Mouse (Mus musculus) ovary, adult 10 weeks (tissue): ENCODE measurements around the gene Hist1h1c. TPM values are rescaled to one million over a fixed set of nuclear protein-coding genes. Genes with fewer than 3 reads are reported as not detected.

Source experiments
- polyA plus RNA-seq: library from polyadenylated mRNA; stranded (reverse); fragments of 350-450 nt; fragmentation: Illumina TruSeq; extraction: RNeasy Lipid Tissue Mini Kit (QIAGEN cat#74804); gene quantifications from one replicate; pipeline ENCODE4 v1.2.3, GENCODE M21; 2014

Gene Hist1h1c
- polyA plus RNA-seq, result 9.9 TPM

DNA sequence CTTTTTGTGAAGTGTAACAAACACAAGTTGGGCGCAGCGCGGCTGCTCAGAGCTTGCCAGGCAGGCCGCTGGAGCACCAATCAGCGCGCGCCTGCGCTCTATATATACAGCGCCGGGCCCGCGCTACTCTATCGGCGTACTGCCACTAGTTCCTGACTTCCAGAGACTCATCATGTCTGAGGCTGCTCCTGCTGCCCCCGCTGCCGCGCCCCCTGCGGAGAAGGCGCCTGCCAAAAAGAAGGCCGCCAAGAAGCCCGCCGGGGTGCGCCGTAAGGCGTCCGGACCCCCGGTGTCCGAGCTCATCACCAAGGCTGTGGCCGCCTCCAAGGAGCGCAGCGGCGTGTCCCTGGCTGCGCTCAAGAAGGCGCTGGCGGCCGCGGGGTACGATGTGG lies at the start of gene Hist1h1c:
Gene Hist1h1c (plus strand): TSS at position 132 of the 392 bp plus-strand sequence.

DNA sequence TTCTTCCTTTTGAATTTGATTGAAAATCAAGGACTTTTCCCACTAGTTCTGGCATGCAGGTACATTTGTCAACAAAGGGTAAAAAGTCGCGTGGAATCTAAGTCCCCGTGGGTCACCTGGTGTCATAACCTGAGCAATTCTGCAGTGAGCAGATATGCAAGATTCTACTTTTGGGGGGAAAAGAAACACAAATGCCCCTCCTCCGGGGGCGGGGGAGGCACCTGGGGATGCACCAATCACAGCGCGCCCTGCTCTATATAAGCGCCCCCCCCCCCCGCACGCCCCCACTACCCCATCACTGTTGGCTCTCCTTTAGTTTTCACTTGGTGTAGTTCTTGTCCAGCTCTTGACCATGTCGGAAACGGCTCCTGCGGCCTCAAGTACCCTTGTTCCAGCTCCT lies 43.1 kb upstream of the Hist1h1c start, which contains the start of gene Hist1h1t:
Gene Hist1h1t (plus strand): TSS at position 301 of the 400 bp plus-strand sequence.

GRCm38 (mm10) chr13:23698300-23698693 lies 40.3 kb upstream of the Hist1h1c start, which contains the start of gene Hist1h4c:
Gene Hist1h4c, minus strand, starts transcription at chr13:23698454.

GRCm38 (mm10) chr13:23710374-23711089 lies 28.1 kb upstream of the Hist1h1c start, which contains the start of gene Hfe:
Gene Hfe, minus strand, starts transcription at chr13:23710854.

DNA sequence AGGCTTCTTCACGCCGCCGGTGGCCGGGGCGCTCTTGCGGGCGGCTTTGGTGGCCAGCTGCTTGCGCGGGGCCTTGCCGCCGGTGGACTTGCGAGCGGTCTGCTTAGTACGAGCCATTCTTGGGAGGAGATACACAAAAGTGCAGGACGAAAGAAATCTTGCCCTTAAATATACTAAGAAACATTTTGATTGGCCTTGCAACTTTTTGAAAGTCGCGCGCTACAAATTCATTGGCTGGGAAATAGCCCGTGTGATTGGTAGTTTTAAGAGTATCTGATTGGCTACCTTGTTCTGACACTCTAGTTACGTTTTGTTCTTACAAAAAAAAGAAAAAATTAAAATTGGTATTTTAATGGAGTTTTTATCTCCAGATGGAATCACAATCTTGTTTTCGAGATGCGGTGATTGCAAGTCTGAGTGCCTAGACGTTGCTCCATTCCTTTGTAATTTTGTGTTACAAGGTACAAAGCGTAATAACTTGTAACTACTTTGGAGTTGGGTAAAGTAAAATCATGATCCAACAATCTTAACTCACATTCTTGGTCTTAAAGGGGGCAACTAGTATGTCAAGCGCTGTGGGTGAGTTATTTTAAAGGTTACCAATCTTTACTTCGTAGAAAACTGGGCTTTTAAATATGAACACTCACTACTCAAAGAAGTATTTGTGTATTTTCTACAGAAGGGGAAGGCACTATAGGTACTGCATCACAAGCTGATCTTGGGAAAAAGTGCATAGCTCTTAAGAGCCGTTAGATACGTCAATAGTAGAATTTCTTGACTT lies 7.0 kb downstream of the Hist1h1c start, which contains the start of gene Hist1h3c:
Gene Hist1h3c (minus strand): TSS at position 222 of the 781 bp plus-strand sequence.

GRCm38 (mm10) chr13:23746201-23747080 lies 7.8 kb downstream of the Hist1h1c start, which contains the start of gene Hist1h2bb:
Gene Hist1h2bb, plus strand, starts transcription at chr13:23746734.

GRCm38 (mm10) chr13:23750839-23751477 lies 12.3 kb downstream of the Hist1h1c start, which contains the start of gene Hist1h2ab:
Gene Hist1h2ab, plus strand, starts transcription at chr13:23751126.

DNA sequence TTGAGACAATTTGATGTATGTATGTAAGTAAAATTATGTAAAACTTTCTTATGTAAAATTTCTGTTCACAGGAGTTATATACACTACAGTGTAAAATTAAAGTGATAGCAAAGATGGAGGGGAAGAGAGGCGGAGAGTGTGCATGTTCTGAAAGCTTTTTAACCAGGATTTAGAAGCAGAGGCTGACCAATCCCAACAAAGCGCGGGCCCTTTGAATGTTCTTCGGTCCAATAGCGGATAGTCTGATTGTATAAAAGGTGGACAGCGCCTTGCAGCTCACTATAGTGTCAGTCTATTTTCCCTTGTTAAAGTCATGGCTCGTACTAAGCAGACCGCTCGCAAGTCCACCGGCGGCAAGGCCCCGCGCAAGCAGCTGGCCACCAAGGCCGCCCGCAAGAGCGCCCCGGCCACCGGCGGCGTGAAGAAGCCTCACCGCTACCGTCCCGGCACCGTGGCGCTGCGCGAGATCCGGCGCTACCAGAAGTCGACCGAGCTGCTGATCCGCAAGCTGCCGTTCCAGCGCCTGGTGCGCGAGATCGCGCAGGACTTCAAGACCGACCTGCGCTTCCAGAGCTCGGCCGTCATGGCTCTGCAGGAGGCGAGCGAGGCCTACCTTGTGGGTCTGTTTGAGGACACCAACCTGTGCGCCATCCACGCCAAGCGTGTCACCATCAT lies 13.6 kb downstream of the Hist1h1c start, which contains the start of gene Hist1h3b:
Gene Hist1h3b (plus strand): TSS at position 201 of the 675 bp plus-strand sequence.

DNA sequence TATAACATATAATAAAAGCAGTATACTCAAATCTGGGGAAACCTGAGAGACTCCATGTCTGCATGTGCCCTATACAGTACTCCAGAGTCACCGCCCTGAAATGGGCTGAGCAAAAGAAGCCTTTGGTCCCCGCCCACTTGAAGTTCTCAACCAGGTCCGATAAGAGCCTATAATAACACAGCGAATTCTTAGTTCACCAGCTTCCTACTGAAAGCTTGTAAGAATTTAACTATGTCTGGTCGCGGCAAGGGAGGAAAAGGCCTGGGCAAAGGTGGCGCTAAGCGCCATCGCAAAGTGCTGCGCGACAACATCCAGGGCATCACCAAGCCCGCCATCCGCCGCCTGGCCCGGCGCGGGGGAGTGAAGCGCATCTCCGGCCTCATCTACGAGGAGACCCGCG lies 18.2 kb downstream of the Hist1h1c start, which contains the start of gene Hist1h4b:
Gene Hist1h4b (plus strand): TSS at position 224 of the 400 bp plus-strand sequence.

DNA sequence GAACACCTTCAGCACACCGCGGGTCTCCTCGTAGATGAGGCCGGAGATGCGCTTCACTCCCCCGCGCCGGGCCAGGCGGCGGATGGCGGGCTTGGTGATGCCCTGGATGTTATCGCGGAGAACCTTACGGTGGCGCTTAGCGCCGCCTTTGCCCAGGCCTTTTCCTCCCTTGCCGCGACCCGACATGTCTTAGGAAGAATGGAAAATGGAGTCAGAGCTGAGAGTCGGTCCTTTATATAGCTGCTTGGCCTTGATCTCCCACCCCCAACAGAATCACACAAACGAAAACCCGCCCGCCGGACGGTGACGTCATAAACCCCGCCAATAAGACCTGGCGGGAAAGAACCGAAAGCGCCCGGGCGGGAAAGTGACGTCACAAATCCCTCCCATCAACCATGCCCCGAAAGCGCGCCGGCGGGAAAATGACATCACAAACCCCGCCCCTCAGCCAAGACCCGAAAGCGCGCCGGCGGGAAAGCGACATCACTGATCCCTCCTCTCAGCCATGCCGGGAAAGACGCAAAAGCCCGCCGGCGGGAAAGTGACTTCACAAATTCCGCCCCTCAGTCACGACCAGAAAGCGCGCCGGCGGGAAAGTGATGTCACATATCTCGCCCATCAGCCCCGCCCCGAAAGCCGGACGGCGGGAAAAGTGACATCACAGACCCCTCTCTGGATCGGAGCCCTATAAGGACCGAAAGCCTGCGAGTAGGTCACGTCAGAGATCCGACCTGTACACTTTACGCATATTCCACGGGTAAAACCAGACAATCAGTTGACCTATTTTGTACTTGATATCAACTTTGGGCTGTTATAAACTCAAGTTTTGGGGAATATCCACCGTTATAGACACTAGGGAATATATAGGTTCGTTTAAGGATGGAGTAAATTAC lies 22.6 kb downstream of the Hist1h1c start, which contains the start of gene Hist1h4a:
Gene Hist1h4a (minus strand): TSS at position 259 of the 893 bp plus-strand sequence.

DNA sequence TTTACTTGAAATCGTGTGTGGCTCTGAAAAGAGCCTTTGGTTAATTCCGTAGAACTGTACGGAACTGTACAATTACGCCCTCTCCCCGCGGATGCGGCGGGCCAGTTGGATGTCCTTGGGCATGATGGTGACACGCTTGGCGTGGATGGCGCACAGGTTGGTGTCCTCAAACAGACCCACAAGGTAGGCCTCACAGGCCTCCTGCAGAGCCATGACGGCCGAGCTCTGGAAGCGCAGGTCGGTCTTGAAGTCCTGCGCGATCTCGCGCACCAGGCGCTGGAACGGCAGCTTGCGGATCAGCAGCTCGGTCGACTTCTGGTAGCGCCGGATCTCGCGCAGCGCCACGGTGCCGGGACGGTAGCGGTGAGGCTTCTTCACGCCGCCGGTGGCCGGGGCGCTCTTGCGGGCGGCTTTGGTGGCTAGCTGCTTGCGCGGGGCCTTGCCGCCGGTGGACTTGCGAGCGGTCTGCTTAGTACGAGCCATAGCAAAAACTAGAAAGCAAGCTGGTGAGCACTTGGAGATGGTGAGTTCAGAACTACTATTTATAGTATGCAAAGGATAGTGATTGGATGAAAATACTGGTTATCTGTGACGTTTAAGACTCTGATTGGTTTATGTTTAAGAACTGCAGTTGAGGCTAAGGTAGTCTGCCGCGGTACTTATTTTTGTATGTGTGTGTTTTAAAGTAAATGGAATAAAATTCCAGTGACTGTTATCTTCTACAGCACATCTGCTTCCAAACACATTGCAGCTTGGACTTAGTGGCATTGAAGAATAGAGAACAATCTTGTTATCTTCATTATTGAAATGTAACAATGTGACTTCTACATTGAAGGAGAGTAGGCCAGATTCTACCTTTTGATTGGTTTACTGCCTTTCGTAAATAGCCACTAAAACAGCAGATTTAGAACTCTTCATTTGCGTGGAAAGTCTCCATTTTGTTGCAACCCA lies 23.5 kb downstream of the Hist1h1c start, which contains the start of gene Hist1h3a:
Gene Hist1h3a (minus strand): TSS at position 516 of the 951 bp plus-strand sequence.

DNA sequence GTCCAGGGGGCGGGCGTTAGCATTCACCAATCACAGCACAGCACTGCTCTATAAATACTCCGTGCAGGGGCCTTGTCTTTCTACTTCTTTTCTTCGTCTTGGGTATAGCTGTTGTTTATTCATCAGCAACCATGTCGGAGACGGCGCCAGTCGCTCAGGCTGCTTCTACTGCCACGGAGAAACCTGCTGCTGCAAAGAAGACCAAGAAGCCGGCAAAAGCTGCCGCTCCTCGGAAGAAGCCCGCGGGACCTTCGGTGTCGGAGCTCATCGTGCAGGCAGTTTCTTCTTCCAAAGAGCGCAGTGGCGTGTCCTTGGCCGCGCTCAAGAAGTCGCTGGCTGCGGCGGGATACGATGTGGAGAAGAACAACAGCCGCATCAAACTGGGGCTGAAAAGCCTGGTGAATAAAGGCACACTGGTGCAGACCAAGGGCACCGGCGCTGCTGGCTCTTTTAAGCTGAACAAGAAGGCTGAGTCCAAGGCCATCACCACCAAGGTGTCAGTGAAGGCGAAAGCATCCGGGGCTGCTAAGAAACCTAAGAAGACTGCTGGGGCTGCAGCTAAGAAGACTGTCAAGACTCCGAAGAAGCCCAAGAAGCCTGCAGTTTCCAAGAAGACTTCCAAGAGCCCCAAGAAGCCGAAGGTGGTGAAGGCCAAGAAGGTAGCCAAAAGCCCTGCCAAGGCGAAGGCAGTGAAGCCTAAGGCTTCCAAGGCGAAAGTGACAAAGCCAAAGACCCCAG lies 25.1 kb downstream of the Hist1h1c start, which contains the start of gene Hist1h1a:
Gene Hist1h1a (plus strand): TSS at position 81 of the 738 bp plus-strand sequence.

GRCm38 (mm10) chr13:23769613-23770012 lies 31.0 kb downstream of the Hist1h1c start, which contains the start of gene Trim38:
Gene Trim38, plus strand, starts transcription at chr13:23769913.

